Mouse (Mus musculus) stomach, postnatal 0 days (tissue): ENCODE results near the gene Ankrd10. TPM values are rescaled to one million over a fixed set of nuclear protein-coding genes. Genes with fewer than 3 reads are reported as not detected.

Experiments used
- ATAC-seq: fragments of 200-750 bp; cut with Nextera tagmentation; 2 replicates; pipeline ENCODE4 v1.8.0; 2017; ENCODE audit not compliant: low FRiP score, low TSS enrichment
- DNase-seq: peaks from one replicate; pipeline ENCODE4 v3.0.0-alpha.2; 2016; ENCODE audit warnings: low spot score
- H3K27ac ChIP-seq: fragments of 300-500 bp; sonication (generic); replicated peaks from 2 replicates; pipeline ENCODE4 v1.5.1; 2014; ENCODE audit warnings: mild to moderate bottlenecking, control low read depth
- H3K27me3 ChIP-seq: fragments of 300-500 bp; sonication (generic); 2 replicates; pipeline ENCODE4 v1.6.1; 2014; ENCODE audit warnings: low read length; ENCODE audit not compliant: control insufficient read depth, insufficient read depth
- H3K36me3 ChIP-seq: fragments of 300-500 bp; sonication (generic); 2 replicates; pipeline ENCODE4 v1.6.1; 2014; ENCODE audit warnings: low read length, mixed read lengths; ENCODE audit not compliant: control insufficient read depth, insufficient read depth
- H3K4me1 ChIP-seq: fragments of 300-500 bp; sonication (generic); replicated peaks from 2 replicates; pipeline ENCODE4 v1.6.1; 2014; ENCODE audit warnings: antibody characterized with exemption; ENCODE audit not compliant: control insufficient read depth, insufficient read depth
- H3K4me2 ChIP-seq: fragments of 300-500 bp; sonication (generic); replicated peaks from 2 replicates; pipeline ENCODE4 v1.6.1; 2014; ENCODE audit warnings: low read depth, mild to moderate bottlenecking, control low read depth, moderate library complexity
- H3K4me3 ChIP-seq: fragments of 300-500 bp; sonication (generic); 2 replicates; pipeline ENCODE4 v1.5.1; 2014; ENCODE audit warnings: low read depth, low read length, control low read depth
- H3K9ac ChIP-seq: fragments of 300-500 bp; sonication (generic); 2 replicates; pipeline ENCODE4 v1.6.1; 2014; ENCODE audit warnings: mild to moderate bottlenecking, low read length, control low read depth, mixed read lengths
- H3K9me3 ChIP-seq: fragments of 300-500 bp; sonication (generic); 2 replicates; pipeline ENCODE4 v1.6.1; 2016; ENCODE audit warnings: low read length; ENCODE audit not compliant: control insufficient read depth
- CTCF ChIP-seq: IDR thresholded peaks from 2 replicates; pipeline ENCODE4 v1.5.1; 2016; ENCODE audit warnings: antibody characterized with exemption, low read depth, mild to moderate bottlenecking, moderate library complexity
- EP300 ChIP-seq: optimal IDR thresholded peaks from 2 replicates; pipeline ENCODE3; 2016; ENCODE audit warnings: antibody characterized with exemption
- WGBS: fragments of 180-500 bp; shearing (Covaris S2); extraction: QIAGEN DNeasy Blood & Tissue Kit; methylation state at CpG from one replicate; pipeline ENCODE4 v1.1.7; 2014; 5-methylcytosine and 5-hydroxymethylcytosine counted together
- polyA plus RNA-seq: library from polyadenylated mRNA; unstranded; fragments of >200 nt; fragmentation: Nextera tagmentation; extraction: Ambion mirVana; gene quantifications from 2 replicates; pipeline ENCODE4 v1.2.1, GENCODE M21; 2015

Ankrd10 gene
- polyA plus RNA-seq, 1 experiment from 2014 or later = 27.9 TPM

- TF ChIP-seq EP300 (no peak), CTCF (no peak)
- DNase-seq = peak; percentile 40
- H3K9ac ChIP-seq = no peak overlapping the region
- H3K27ac ChIP-seq = no peak overlapping the region
- no peaks in the 10 kb centered on the region for H3K9me3 ChIP-seq
- no peaks in the 10 kb centered on the region for H3K27me3 ChIP-seq
- ATAC-seq = no peak
- no peaks in the 10 kb centered on the region for H3K4me1 ChIP-seq
- no peaks in the 10 kb centered on the region for H3K36me3 ChIP-seq
- no peak overlapping the region for H3K4me3 ChIP-seq
- H3K4me2 ChIP-seq = no peak overlapping the region
- 57% methylated on average over 2 of the region's 2 CpGs for WGBS
Observed at GRCm38 (mm10) chr8:11643123-11643522, 7.6 kb upstream of the Ankrd10 start.

- Histone ChIP-seq H3K9ac (no peak overlapping the region), H3K4me1 (no peaks in the 10 kb centered on the region), H3K4me3 (no peak overlapping the region), H3K27ac (no peak overlapping the region), H3K36me3 (no peaks in the 10 kb centered on the region), H3K4me2 (no peak overlapping the region), H3K9me3 (no peaks in the 10 kb centered on the region), H3K27me3 (no peaks in the 10 kb centered on the region)
- no peak for TF ChIP-seq EP300
- no peak for TF ChIP-seq CTCF
- WGBS = 51% methylated on average over 2 of the region's 2 CpGs
- no peak for DNase-seq
- ATAC-seq = no peak
Observed at GRCm38 (mm10) chr8:11640606-11641005, 5.0 kb upstream of the Ankrd10 start.

- TF ChIP-seq CTCF = no peak
- TF ChIP-seq EP300 = no peak
- H3K27me3 ChIP-seq = no peaks in the 10 kb centered on the region
- H3K4me2 ChIP-seq = no peak overlapping the region
- H3K4me3 ChIP-seq = no peak overlapping the region
- H3K36me3 ChIP-seq = no peaks in the 10 kb centered on the region
- ATAC-seq (no peak), DNase-seq (no peak)
- H3K9me3 ChIP-seq = no peaks in the 10 kb centered on the region
- no peak overlapping the region for H3K27ac ChIP-seq
- WGBS = 87% methylated on average over 7 of the region's 7 CpGs
- H3K9ac ChIP-seq = no peak overlapping the region
- no peaks in the 10 kb centered on the region; the same call in 1 of the 2 replicates for H3K4me1 ChIP-seq
Observed at GRCm38 (mm10) chr8:11637531-11637930, 2.0 kb upstream of the Ankrd10 start.

GRCm38 (mm10) chr8:11636324-11637057, 934 bp upstream of the Ankrd10 start:
- H3K4me1 ChIP-seq = no peaks in the 10 kb centered on the region; the same call in 1 of the 2 replicates
- H3K27me3 ChIP-seq = no peaks in the 10 kb centered on the region
- no peaks in the 10 kb centered on the region for H3K9me3 ChIP-seq
- peak overlapping the region; percentile 97 for H3K27ac ChIP-seq
- no peaks in the 10 kb centered on the region for H3K36me3 ChIP-seq
- DNase-seq (peak; percentile 88), ATAC-seq (peak; percentile 78)
- peak overlapping the region; percentile 98 for H3K4me3 ChIP-seq
- H3K9ac ChIP-seq = peak overlapping the region; percentile 84
- 5% methylated on average over 30 of the region's 30 CpGs for WGBS
- H3K4me2 ChIP-seq = peak overlapping the region; percentile 94
- TF ChIP-seq CTCF = no peak
- no peak for TF ChIP-seq EP300

GRCm38 (mm10) chr8:11635012-11635577, 462 bp downstream of the Ankrd10 start:
- no peak for TF ChIP-seq EP300
- TF ChIP-seq CTCF = no peak; the same call in 1 of the 2 replicates
- Histone ChIP-seq H3K9ac (peak overlapping the region; percentile 84), H3K27me3 (no peaks in the 10 kb centered on the region), H3K36me3 (peaks cover 6% of the 10 kb centered on the region; the same call in 1 of the 2 replicates), H3K9me3 (no peaks in the 10 kb centered on the region), H3K4me1 (no peaks in the 10 kb centered on the region; the same call in 1 of the 2 replicates), H3K4me2 (peak overlapping the region; percentile 94), H3K27ac (peak overlapping the region; percentile 97), H3K4me3 (peak overlapping the region; percentile 98)
- ATAC-seq (peak; percentile 61), DNase-seq (peak; percentile 83)
- under 1% methylated on average over 55 of the region's 70 CpGs for WGBS
